Mouse (Mus musculus) CD8-positive naive resting alpha-beta T cell, adult 2 months (primary cell): ENCODE data around the gene Gm10322.

ENCODE experiments used
- DNase-seq, 2 experiments: peaks; one replicate each; pipeline ENCODE4 v3.0.0; 2022; ENCODE audit warnings: low read depth in 2 of 2, low spot score in 2 of 2

Gene Gm10322

DNA sequence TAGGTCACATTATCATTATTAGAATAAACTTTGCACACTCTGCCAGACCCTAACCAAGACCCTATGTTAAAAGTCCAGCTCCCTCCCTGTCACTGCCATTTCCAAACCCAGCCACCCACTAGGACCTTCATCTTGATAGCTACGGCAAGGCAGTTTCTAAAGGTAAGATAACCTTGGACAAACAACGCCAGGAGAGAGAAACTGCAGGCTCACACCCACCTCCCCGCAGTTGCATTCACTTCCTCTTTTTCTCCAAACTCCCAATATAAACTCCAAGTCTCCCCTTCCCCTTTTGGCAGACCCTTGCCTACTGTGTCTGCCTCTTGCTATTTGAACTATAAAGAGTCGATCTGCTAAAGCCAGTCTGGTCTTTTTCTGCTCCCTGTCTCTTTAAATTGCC, 29.3 kb downstream of the Gm10322 start:
- DNase-seq: no peak

DNA sequence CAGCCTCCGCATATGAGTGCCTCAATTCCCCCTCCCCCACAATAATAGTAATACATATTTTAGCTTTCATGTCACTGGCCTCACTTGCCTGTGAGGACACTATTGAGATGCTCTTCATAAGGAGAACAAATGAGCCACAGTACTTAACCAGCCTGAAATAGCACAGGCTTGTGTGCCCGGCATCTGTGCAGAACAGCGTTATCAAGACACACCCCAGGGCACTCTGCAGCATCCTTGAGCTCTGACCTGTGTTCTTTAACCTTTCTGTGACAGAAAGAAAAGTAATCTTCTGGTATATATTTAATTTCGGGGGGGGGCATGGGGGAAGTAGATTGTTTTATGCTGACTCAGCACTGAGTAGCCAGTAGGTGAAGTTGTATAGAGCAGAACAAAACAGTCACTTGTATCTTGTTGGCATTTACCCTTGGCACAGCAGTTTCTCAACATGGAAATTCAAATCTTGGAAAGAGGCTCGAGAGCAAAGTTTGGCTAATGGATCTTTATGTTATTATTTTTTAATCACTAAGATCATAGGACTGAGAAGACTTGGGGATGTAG, 31.0 kb downstream of the Gm10322 start:
- DNase-seq: no peak

- DNase-seq: no peak
Measured at GRCm38 (mm10) chr10:59656799-59657198, 40.9 kb downstream of the Gm10322 start.

GRCm38 (mm10) chr10:59664765-59665164, 48.9 kb downstream of the Gm10322 start:
- no peak for DNase-seq

- DNase-seq: no peak
Measured at GRCm38 (mm10) chr10:59665503-59666291, 49.8 kb downstream of the Gm10322 start.
